Mouse (Mus musculus): ENCODE data around the gene Myo1e. TPM values are rescaled to one million over a fixed set of nuclear protein-coding genes. Genes with fewer than 3 reads are reported as not detected.

The Myo1e gene
- polyA plus RNA-seq, 1 experiment from 2014 or later = 10.5 TPM

DNA sequence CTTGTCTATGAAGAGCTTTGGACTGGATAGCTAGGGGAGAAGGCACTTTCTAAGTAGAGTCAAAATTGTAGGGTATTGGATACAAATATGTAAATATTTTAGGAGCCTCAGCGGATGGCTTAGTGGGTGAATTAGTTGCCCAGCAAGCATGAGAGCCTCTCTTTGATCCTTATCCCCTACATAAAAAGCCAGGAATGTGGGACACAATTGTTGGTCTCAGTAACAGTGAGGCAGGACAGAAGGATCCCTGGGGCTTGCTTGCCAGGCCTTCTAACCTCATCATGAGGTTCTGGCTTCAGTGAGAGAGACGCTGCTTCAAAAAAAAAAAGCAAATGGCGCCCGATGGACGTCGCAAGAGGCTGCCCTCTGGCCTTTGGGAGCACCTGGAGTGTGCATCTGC is 66.9 kb downstream of the Myo1e start:
- DNase-seq (ENCODE audit: low spot score) (no peak), ATAC-seq (replicated peaks; ENCODE audit: low FRiP score) (no peak)
- no peak overlapping the region for H3K9ac ChIP-seq (ENCODE audit: low read length)
- H3K36me3 ChIP-seq (ENCODE audit: control insufficient read depth, insufficient read depth, low read length) = no peaks in the 10 kb centered on the region
- H3K4me3 ChIP-seq (ENCODE audit: low read depth, low read length) = no peak overlapping the region
- no peak overlapping the region for H3K4me2 ChIP-seq (ENCODE audit: low read depth, low read length, severe bottlenecking)
- H3K4me1 ChIP-seq (replicated peaks; ENCODE audit: control insufficient read depth, insufficient read depth, low read length) = no peaks in the 10 kb centered on the region; the same call in 1 of the 2 replicates
- no peak overlapping the region for H3K27ac ChIP-seq (ENCODE audit: low read depth, low read length)
- no peaks in the 10 kb centered on the region for H3K9me3 ChIP-seq (ENCODE audit: control insufficient read depth, low read length)
- H3K27me3 ChIP-seq (ENCODE audit: control insufficient read depth, insufficient read depth, low read length) = no peaks in the 10 kb centered on the region
- 80% methylated on average over 6 of the region's 6 CpGs for WGBS

GRCm38 (mm10) chr9:70274476-70274875 is 67.3 kb downstream of the Myo1e start:
- ATAC-seq (replicated peaks; ENCODE audit: low FRiP score) (no peak), DNase-seq (ENCODE audit: low spot score) (no peak)
- H3K36me3 ChIP-seq (ENCODE audit: control insufficient read depth, insufficient read depth, low read length) = no peaks in the 10 kb centered on the region
- no peaks in the 10 kb centered on the region; the same call in 1 of the 2 replicates for H3K4me1 ChIP-seq (replicated peaks; ENCODE audit: control insufficient read depth, insufficient read depth, low read length)
- WGBS = 92% methylated on average over 6 of the region's 6 CpGs
- H3K27me3 ChIP-seq (ENCODE audit: control insufficient read depth, insufficient read depth, low read length) = no peaks in the 10 kb centered on the region
- H3K9ac ChIP-seq (ENCODE audit: low read length) = no peak overlapping the region
- no peak overlapping the region for H3K27ac ChIP-seq (ENCODE audit: low read depth, low read length)
- H3K9me3 ChIP-seq (ENCODE audit: control insufficient read depth, low read length) = no peaks in the 10 kb centered on the region
- no peak overlapping the region for H3K4me3 ChIP-seq (ENCODE audit: low read depth, low read length)
- H3K4me2 ChIP-seq (ENCODE audit: low read depth, low read length, severe bottlenecking) = no peak overlapping the region

DNA sequence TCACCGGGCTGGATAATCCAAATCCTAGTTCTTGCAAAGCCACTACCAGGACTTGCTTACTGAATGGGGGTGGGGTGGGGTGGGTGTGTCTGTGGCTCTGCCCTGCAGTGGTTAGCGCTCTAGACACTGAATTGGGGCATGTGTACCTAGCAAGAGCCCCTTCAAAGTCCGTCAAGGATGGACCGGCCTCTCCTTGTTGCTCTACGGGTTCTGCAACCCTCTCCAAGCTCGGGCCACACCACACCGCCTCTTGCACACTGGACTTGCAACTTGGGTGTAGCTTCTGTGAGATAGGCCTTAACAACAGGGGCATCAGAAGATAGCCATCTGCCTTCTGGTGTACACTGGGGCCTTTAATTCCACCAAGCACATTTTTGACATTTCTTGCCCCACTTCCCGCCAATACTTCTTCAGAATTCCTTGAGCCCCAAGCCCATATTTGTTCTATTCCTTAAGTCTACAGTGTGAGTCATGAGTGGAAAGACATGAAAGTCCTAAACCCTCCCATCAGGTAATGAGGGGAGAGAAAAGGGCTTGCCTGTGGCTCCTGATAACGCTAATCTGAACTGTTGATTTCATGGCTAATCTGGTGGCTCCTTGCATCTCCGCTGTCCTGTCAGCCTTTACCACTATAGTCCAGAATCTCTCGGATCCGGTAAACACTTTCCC is 67.9 kb downstream of the Myo1e start:
- ATAC-seq (replicated peaks; ENCODE audit: low FRiP score) = no peak
- Histone ChIP-seq H3K36me3 (ENCODE audit: control insufficient read depth, insufficient read depth, low read length) (no peaks in the 10 kb centered on the region), H3K9ac (ENCODE audit: low read length) (no peak overlapping the region), H3K4me2 (ENCODE audit: low read depth, low read length, severe bottlenecking) (no peak overlapping the region), H3K27me3 (ENCODE audit: control insufficient read depth, insufficient read depth, low read length) (no peaks in the 10 kb centered on the region), H3K4me1 (replicated peaks; ENCODE audit: control insufficient read depth, insufficient read depth, low read length) (no peaks in the 10 kb centered on the region), H3K4me3 (ENCODE audit: low read depth, low read length) (no peak overlapping the region), H3K9me3 (ENCODE audit: control insufficient read depth, low read length) (no peaks in the 10 kb centered on the region), H3K27ac (ENCODE audit: low read depth, low read length) (no peak overlapping the region)
- 95% methylated on average over 12 of the region's 12 CpGs for WGBS
- no peak for DNase-seq (ENCODE audit: low spot score)

DNA sequence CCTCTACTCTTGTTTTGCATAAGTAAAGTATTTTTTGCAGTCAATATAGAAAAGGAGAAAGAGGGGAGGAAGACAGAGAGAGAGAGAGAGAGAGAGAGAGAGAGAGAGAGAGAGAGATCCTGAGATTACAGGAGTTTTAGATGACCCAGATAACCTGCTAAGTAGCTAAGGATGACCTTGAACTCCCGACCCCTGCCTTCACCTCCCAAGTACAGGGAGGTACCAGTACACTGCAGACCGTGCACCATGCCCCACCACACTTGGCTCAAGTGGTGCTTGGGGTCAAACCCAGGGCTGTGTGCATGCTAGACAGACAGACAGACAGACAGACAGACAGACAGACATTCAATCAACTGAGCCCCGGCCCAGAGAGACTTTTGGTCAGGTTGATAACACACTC is 69.9 kb downstream of the Myo1e start:
- no peak overlapping the region for H3K9ac ChIP-seq (ENCODE audit: low read length)
- no peak overlapping the region for H3K27ac ChIP-seq (ENCODE audit: low read depth, low read length)
- no peaks in the 10 kb centered on the region for H3K9me3 ChIP-seq (ENCODE audit: control insufficient read depth, low read length)
- 86% methylated on average over 3 of the region's 3 CpGs for WGBS
- H3K4me1 ChIP-seq (replicated peaks; ENCODE audit: control insufficient read depth, insufficient read depth, low read length) = no peaks in the 10 kb centered on the region
- no peaks in the 10 kb centered on the region for H3K27me3 ChIP-seq (ENCODE audit: control insufficient read depth, insufficient read depth, low read length)
- H3K4me3 ChIP-seq (ENCODE audit: low read depth, low read length) = no peak overlapping the region
- H3K4me2 ChIP-seq (ENCODE audit: low read depth, low read length, severe bottlenecking) = no peak overlapping the region
- DNase-seq (ENCODE audit: low spot score) (no peak), ATAC-seq (replicated peaks; ENCODE audit: low FRiP score) (no peak)
- no peaks in the 10 kb centered on the region for H3K36me3 ChIP-seq (ENCODE audit: control insufficient read depth, insufficient read depth, low read length)

DNA sequence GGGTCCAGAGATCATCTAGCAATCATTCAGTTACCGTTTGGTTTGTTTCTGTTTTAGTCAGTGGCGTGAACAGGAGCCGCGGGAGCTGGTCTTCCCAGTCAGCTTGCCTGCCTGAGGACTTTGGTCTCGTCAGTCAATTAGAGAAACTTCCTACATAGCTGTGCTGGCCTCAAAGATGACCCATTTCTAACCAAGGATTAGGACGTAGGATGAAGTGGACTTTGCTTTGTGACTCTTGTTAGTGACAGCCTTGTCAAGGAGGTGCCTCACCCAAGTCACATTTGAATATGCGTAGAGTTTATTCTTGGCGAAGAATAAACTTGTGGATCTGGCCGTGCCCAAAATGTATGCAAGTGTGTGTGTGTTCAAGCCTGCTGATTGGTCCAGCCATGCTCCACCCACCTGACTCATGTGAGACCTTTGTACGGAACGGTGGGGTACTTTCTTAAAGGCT is 70.4 kb downstream of the Myo1e start:
- no peak for ATAC-seq (replicated peaks; ENCODE audit: low FRiP score)
- no peak overlapping the region for H3K4me2 ChIP-seq (ENCODE audit: low read depth, low read length, severe bottlenecking)
- no peak for DNase-seq (ENCODE audit: low spot score)
- no peaks in the 10 kb centered on the region for H3K4me1 ChIP-seq (replicated peaks; ENCODE audit: control insufficient read depth, insufficient read depth, low read length)
- no peak overlapping the region for H3K9ac ChIP-seq (ENCODE audit: low read length)
- H3K9me3 ChIP-seq (ENCODE audit: control insufficient read depth, low read length) = no peaks in the 10 kb centered on the region
- H3K36me3 ChIP-seq (ENCODE audit: control insufficient read depth, insufficient read depth, low read length) = no peaks in the 10 kb centered on the region
- H3K4me3 ChIP-seq (ENCODE audit: low read depth, low read length) = no peak overlapping the region
- H3K27ac ChIP-seq (ENCODE audit: low read depth, low read length) = no peak overlapping the region
- no peaks in the 10 kb centered on the region for H3K27me3 ChIP-seq (ENCODE audit: control insufficient read depth, insufficient read depth, low read length)
- WGBS = 86% methylated on average over 11 of the region's 11 CpGs

DNA sequence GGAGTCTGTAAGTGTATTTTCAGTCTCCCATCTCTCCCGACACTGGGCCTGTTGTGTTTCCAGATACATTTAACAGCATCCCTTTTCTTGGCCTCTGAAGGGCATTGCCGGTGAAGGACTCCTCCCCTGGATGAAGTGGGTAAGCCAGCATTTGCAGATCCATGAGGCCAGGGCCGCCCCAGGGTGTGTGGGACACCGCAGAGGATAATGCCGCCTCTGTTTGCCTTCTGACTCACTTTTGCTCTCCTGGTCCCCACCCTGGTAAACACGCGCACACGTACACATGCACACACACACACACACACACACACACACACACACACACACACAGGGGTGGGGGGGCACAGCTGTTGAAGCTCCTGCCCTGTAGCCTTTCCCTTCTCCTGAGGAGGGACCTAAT is 74.3 kb downstream of the Myo1e start:
- 89% methylated on average over 8 of the region's 8 CpGs for WGBS
- no peak overlapping the region for H3K9ac ChIP-seq (ENCODE audit: low read length)
- no peak overlapping the region for H3K4me3 ChIP-seq (ENCODE audit: low read depth, low read length)

DNA sequence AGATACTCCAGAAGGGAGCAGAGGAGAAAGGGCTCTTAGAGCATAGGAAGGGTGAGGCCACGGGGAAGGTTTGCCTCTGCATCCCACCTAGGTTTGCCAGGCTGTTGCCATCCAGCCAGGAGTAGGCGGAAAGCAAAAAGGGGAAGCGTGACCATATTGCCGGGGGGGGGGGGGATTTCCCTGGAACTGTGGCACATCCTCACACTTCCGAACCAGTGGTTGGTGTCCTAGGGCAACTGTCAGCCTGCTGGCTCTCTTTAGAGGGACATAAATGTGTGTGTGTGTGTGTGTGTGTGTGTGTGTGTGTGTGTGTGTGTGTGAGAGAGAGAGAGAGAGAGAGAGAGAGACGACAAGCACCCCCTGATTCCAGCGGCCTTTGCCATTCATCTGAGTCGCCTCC is 75.0 kb downstream of the Myo1e start:
- Histone ChIP-seq H3K9me3 (ENCODE audit: control insufficient read depth, low read length) (no peaks in the 10 kb centered on the region; the same call in 1 of the 2 replicates), H3K27ac (ENCODE audit: low read depth, low read length) (no peak overlapping the region), H3K27me3 (ENCODE audit: control insufficient read depth, insufficient read depth, low read length) (no peaks in the 10 kb centered on the region), H3K4me1 (replicated peaks; ENCODE audit: control insufficient read depth, insufficient read depth, low read length) (no peaks in the 10 kb centered on the region), H3K4me3 (ENCODE audit: low read depth, low read length) (no peak overlapping the region), H3K36me3 (ENCODE audit: control insufficient read depth, insufficient read depth, low read length) (no peaks in the 10 kb centered on the region), H3K4me2 (ENCODE audit: low read depth, low read length, severe bottlenecking) (no peak overlapping the region), H3K9ac (ENCODE audit: low read length) (no peak overlapping the region)
- DNase-seq (ENCODE audit: low spot score) (no peak), ATAC-seq (replicated peaks; ENCODE audit: low FRiP score) (no peak)
- WGBS = 90% methylated on average over 8 of the region's 8 CpGs

More for the DNA sequence above, 74.3 kb downstream of the Myo1e start:
- H3K4me2 ChIP-seq (ENCODE audit: low read depth, low read length, severe bottlenecking) = no peak overlapping the region
- H3K36me3 ChIP-seq (ENCODE audit: control insufficient read depth, insufficient read depth, low read length) = no peaks in the 10 kb centered on the region
- H3K27me3 ChIP-seq (ENCODE audit: control insufficient read depth, insufficient read depth, low read length) = no peaks in the 10 kb centered on the region
- no peak overlapping the region for H3K27ac ChIP-seq (ENCODE audit: low read depth, low read length)
- no peaks in the 10 kb centered on the region; the same call in 1 of the 2 replicates for H3K9me3 ChIP-seq (ENCODE audit: control insufficient read depth, low read length)
- ATAC-seq (replicated peaks; ENCODE audit: low FRiP score) (no peak), DNase-seq (ENCODE audit: low spot score) (no peak)
- H3K4me1 ChIP-seq (replicated peaks; ENCODE audit: control insufficient read depth, insufficient read depth, low read length) = no peaks in the 10 kb centered on the region

DNA sequence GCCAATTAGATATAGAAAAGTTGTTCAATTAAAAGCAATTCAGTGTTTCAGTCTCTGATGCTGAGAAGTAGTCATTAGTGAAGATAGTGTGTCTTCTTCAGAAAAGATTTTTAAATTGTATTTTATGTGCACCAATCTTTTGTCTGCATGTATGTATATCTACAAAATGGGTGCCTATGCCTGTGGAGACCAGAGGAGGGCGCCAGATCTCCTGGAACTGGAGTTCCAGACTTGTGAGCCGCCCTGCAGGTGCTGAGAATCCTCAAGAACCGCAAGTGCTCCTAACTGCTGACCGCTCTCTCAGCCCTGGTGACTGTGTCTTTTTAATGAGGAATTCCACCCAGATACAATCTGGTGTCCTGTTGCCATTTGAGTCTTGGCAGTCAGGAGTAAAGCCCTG is 76.0 kb downstream of the Myo1e start:
- Histone ChIP-seq H3K27me3 (ENCODE audit: control insufficient read depth, insufficient read depth, low read length) (no peaks in the 10 kb centered on the region), H3K9me3 (ENCODE audit: control insufficient read depth, low read length) (no peaks in the 10 kb centered on the region; the same call in 1 of the 2 replicates), H3K27ac (ENCODE audit: low read depth, low read length) (no peak overlapping the region), H3K9ac (ENCODE audit: low read length) (no peak overlapping the region), H3K36me3 (ENCODE audit: control insufficient read depth, insufficient read depth, low read length) (no peaks in the 10 kb centered on the region), H3K4me1 (replicated peaks; ENCODE audit: control insufficient read depth, insufficient read depth, low read length) (no peaks in the 10 kb centered on the region), H3K4me2 (ENCODE audit: low read depth, low read length, severe bottlenecking) (no peak overlapping the region), H3K4me3 (ENCODE audit: low read depth, low read length) (no peak overlapping the region)
- DNase-seq (ENCODE audit: low spot score) = no peak
- WGBS = 88% methylated on average over 4 of the region's 4 CpGs
- ATAC-seq (replicated peaks; ENCODE audit: low FRiP score) = no peak

DNA sequence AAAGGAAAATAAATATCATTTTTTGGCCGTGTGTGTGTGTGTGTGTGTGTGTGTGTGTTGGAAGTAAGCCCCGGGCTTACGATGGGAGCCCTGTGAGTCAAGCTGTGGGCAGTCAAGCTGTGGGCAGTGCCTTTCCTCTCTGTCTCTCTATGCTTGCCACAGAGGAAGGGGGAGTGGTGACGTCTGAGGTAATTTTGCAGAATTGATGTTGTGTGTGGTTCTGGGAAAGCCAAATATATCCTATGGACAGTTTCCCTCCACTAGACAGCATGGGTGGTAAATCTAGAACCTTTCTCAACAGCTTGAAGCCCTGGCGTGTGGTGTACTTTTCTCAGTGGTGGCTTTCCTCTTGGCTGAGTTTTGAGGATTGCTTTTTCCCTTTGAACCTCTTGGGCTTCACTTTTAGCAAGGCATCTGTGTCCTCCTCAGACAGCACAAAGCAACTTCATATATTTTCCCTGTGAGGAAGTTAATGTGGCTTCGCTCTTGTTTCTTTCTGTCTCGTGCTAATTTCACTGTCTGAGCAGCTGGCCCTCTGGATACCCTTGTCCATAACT is 77.5 kb downstream of the Myo1e start:
- no peak for DNase-seq (ENCODE audit: low spot score)
- WGBS = 84% methylated on average over 7 of the region's 7 CpGs
- Histone ChIP-seq H3K36me3 (ENCODE audit: control insufficient read depth, insufficient read depth, low read length) (no peaks in the 10 kb centered on the region), H3K27ac (ENCODE audit: low read depth, low read length) (no peak overlapping the region), H3K4me1 (replicated peaks; ENCODE audit: control insufficient read depth, insufficient read depth, low read length) (no peaks in the 10 kb centered on the region), H3K27me3 (ENCODE audit: control insufficient read depth, insufficient read depth, low read length) (no peaks in the 10 kb centered on the region), H3K4me2 (ENCODE audit: low read depth, low read length, severe bottlenecking) (no peak overlapping the region), H3K9me3 (ENCODE audit: control insufficient read depth, low read length) (no peaks in the 10 kb centered on the region; the same call in 1 of the 2 replicates), H3K9ac (ENCODE audit: low read length) (no peak overlapping the region), H3K4me3 (ENCODE audit: low read depth, low read length) (no peak overlapping the region)
- ATAC-seq (replicated peaks; ENCODE audit: low FRiP score) = no peak

All from forebrain, embryonic 11.5 days (tissue).